Mouse (Mus musculus) cerebellum, postnatal 36 days (tissue): ENCODE results near the gene Ccpg1.

Source experiments
- DNase-seq, 2 experiments: peaks; one replicate each; pipeline ENCODE4 v3.0.0; 2021 to 2022; ENCODE audit warnings: mixed read lengths in 2 of 2

The Ccpg1 gene

GRCm38 (mm10) chr9:73048927-73049326 is 63.7 kb downstream of the Ccpg1 start:
- DNase-seq: no peak

DNA sequence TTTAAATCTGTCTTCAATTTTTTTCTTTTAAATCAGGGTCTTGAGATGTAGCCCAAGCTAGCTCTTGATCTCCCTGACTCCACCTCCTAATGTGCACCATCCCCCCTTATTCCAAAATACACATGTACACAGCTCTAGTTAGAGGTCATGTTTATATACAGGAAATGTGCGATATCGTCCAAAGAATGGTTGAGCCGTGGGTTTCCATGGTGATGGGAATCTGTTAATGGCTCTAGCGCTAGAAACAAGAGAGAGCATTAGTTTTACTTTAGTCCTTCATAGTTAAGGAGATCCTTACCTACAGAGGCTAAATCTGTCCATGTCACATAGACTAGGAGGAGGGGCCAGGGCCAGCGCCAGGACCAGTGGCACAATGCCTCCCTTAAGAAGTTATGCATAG is 64.6 kb downstream of the Ccpg1 start:
- DNase-seq: no peak

GRCm38 (mm10) chr9:73050606-73051005 is 65.4 kb downstream of the Ccpg1 start:
- DNase-seq: no peak

GRCm38 (mm10) chr9:73055441-73055911 is 70.2 kb downstream of the Ccpg1 start:
- no peak for DNase-seq

- no peak for DNase-seq
Observed at GRCm38 (mm10) chr9:73059224-73059623, 74.0 kb downstream of the Ccpg1 start.

- DNase-seq: no peak
Observed at GRCm38 (mm10) chr9:73063621-73064290, 78.5 kb downstream of the Ccpg1 start.
